Mouse (Mus musculus) retina, adult 2 months (tissue): ENCODE measurements around the gene Orc5.
"Not testable (repeated sequence)": the region's sequence is repeated elsewhere in the genome, so short reads cannot be mapped to it uniquely, and the experiment has no call there.

Experiments used
- DNase-seq: peaks from one replicate; pipeline ENCODE4 v3.0.0-alpha.2; 2012; ENCODE audit warnings: low read depth, low spot score

Orc5 gene

DNA sequence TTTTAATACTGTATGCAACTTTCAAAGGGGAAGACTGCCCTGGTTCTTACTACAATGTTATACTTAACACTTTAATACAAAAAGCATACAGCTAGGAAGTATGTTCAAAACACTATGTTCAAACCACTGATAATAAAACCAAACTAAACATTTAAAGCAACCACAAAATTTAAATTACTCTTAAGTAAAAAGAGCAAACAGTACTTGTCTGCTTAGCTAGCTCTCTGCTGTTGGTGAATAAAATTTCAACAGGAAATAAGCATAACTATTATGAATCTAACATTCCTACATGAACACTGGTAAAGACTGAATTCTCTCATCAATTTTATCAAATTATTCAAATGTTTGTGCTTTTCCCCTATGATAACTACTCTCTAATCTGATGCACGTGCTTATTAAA is 13.5 kb downstream of the Orc5 start:
- no peak for DNase-seq

DNA sequence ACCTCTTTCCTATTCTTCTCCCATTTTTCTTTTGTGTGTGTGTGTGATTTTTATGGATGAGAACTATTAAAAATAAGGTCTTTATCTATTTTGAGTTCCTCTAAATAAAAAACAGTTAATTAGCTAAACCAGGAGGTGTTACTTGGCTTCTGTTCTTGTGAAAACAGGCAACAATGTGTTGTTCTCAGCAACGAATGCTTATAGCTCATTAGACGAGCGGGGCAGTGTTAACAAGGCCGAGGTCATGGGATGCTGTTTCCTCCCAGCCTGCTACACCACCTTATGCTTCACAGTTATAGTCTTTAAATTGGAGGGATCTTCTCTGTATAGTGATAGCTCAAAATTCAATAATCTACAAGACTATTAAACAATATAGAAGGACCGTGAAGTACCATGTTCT is 17.7 kb downstream of the Orc5 start:
- no peak for DNase-seq

DNA sequence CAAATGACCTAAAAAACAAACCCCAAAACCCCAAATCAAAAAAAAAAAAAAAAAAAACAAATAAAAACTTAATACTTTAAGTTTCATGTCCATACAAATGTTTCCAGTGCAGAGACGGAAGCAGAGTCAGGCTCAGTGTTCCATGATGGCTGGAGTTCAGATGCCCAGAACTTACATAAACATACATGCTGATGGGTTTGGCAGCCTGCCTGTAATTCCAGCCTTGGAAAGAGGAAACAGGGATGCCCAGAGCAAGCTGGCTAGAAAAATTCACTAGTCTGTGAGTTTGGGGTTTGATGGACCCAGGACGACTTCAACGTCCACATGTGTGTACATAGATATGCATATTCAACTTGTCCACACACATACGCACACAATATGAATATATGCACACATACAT is 27.6 kb downstream of the Orc5 start:
- DNase-seq, result no peak

DNA sequence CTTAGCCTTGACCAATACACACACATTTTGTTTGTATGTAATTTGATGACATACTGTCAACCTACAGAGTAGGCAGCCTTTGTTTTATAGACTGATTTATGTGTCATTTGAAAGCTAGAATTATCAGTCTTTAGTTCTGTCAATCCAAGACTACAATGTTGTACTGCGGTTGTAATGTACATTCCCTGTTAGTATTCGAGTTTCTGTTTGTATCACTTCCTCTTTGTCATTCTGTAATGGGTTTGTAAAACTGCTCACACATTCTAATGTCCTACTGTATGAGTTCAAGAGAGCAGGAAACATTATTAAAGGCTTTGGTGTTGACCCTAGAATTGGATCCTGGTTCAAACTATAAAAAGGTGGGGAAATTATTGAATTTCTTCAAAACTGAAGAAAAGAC is 30.5 kb downstream of the Orc5 start:
- DNase-seq, result no peak

DNA sequence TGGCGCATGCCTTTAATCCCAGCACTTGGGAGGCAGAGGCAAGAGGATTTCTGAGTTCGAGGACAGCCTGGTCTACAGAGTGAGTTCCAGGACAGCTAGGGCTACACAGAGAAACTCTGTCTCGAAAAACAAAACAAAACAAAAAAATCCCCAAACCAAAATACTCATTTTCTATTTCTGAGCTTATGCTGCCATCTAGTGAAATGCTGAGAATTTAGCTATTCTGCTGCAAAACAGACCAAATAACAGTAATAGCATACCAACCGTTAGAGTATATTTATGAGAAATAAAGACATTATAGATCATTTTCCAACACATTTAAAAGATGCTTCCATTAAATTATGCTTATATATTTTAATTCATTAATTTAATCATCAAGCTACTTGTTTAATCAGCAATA is 34.5 kb downstream of the Orc5 start:
- DNase-seq, result not testable (repeated sequence)

DNA sequence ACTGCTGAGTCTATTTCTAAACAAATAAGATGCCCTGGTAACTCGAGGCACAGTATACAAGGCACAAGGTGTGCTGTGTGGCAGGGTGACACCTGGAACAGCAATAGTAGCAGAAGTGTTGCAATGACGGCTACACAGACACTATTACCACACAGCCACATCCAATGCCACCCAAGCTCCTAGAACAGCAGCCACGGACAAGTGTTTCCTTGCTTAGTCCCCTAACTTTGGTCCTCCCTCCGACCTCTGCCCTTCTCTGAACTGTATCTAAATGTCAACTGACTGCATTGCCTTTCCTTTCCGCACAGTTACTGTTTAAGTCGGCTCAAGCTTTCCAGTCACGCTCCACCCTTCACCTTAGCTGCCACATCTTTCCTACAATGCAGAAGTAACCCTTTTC is 36.0 kb downstream of the Orc5 start:
- not testable (repeated sequence) for DNase-seq

DNA sequence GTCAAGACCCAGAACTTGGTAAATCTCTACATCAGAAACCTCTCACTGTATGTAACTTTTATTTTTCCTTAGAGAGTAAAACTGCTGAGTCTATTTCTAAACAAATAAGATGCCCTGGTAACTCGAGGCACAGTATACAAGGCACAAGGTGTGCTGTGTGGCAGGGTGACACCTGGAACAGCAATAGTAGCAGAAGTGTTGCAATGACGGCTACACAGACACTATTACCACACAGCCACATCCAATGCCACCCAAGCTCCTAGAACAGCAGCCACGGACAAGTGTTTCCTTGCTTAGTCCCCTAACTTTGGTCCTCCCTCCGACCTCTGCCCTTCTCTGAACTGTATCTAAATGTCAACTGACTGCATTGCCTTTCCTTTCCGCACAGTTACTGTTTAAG is 37.6 kb downstream of the Orc5 start:
- DNase-seq, result not testable (repeated sequence)

DNA sequence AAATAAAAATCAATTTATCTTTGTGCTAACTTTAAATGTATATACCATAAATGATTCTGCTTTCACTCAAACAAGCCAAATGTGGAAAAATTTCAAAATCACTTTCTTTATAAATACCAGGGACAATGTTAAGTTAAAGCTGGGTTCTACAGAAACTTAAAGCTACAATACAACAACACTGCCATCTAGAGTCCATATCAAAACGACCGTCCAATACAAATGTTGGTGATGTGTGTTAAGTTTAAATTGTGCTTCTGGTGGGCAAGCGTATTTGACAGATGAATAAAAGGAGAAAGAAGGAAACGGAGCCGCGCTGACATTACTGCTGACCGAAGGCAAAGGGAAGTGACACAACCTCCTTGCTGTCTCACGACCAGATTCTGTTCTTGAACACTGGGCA is 38.4 kb downstream of the Orc5 start:
- no peak for DNase-seq

DNA sequence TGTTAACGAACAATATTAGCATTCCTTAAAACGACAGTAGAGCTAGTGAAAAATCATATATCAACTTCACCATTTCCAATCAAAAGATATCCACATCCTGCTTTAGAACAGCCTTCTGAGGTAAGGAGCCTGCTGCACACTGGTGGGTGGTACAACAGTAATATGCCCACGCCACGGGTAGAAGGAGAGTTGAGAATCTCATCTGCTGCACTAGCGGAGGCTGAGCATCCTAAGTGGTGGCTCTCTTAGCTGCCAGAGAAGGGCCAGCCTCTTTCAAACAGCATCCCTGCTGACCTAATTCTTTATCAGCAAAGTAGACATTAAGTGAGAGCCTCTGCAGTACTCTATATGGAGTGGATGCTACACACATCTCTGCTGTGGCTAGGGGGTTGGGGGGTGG is 41.7 kb downstream of the Orc5 start:
- no peak for DNase-seq

DNA sequence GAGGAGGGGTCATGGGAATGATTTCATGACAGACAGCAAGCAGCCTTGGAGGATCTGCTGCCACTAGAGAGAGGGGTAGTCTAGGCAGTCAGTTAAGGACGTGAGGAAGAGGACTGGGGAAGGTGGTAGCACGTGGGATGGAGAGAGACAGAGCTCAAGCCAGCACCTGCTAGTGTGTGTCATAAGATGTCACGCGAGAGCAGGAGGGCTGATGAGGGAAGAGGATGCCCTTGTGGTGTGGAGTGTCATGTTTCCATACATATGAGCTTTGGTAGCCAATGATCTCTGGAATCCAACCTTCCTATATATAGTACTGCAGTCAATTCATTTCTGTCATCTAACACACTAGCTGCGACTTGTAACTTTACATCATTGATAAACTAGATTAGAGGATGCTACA is 50.8 kb downstream of the Orc5 start:
- no peak for DNase-seq

DNA sequence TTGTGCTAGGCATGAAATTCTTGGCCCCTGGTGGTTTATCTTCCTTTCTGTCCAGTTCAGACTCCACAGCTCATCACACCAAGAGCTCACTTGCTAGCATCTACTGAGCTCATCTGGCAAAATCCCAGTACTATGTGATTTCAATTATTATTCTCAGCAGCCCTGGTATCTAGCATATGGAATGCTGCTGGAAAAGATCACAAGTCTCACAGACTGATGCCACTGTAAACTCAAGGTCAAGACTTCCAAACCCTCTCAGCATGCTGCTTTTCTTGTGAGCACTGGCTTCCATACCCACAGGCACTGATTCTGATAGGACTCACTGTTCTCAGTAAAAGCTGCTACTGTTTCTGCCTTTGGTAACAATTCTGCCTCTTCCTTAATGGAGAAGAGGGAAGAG is 59.1 kb downstream of the Orc5 start:
- no peak for DNase-seq

DNA sequence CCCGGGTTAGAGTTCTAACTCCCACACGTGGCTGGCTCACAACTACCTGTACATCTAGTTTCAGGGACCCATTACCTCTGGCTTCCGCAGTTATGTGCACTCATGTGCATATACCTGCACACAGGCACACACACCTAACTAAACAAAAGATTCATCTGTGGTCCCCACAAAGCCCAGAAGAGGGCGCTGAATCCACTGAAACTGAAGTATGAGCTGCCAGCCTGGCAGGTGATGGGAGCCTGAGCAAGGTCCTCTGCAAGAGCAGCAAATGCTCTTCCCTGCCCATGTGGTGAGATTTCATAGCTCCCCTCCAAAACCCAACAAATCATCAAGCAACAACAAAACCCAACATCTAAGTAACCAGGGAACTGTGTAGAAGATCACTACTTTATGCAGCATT is 61.1 kb downstream of the Orc5 start:
- DNase-seq, result no peak

DNA sequence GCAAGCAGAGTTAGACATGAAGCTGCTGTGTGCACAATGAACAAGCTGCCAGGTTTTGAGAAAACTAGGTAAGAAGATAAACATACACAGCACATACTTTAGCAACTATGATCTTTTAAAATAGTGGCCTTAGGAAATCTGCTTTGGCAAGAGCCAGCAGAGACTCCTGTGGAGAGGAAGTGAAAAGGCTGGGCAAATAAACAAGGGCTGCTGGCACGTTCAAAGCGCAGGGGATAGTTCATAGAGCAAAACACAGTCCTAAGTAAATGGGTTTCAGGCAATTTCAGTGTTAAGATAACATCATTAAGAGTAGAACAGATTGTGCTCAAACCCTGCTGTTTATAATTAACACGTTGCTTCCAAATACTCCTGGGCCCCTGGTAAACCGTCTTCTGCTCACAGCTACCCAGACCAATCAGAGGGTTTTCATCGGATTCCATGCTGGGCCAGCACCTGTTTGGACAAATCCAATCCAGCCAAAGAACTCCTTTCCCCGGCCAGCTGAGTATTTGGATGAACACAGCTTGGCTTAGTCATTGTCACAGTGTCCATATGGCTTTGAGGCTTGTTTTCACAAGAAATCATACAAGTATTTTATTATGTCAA is 63.5 kb downstream of the Orc5 start:
- no peak for DNase-seq

DNA sequence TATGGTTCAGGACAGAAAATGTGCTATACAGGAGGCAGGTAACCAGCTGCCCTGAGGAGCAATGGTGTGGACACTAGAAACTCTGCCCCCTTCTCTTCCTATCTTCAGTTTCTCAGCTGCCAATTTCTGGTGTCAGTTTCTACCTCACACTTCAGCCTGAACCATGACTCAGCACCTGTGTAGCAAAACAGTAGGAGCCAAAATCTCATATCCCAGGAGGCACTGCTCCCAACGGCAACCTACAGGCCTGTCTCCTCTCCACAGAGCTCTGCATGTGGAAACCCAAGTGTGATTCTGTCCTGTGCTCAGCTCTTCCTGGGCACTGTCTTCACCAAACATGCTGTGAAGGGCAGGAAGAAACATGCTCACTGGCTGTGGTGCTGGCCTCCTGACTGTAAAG is 64.5 kb downstream of the Orc5 start:
- DNase-seq, result no peak

DNA sequence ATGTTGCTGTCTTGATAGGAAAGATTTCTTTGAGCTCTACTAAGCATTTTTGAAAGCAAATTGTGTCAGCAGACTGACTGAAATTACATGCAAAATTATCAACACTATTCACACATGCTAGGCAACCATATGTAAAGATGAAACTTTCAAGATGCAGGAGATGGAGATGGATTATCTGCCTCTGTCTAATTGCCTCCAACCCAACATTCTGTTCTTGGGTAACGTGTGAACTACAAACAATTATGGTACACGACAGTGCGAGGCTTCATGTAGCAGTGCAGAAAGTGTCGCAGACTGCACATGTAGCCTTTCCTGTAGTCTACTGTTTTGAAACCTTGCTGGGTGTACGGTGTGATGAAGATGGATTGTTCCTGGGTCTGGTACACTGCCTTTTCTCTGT is 67.7 kb downstream of the Orc5 start:
- no peak for DNase-seq

DNA sequence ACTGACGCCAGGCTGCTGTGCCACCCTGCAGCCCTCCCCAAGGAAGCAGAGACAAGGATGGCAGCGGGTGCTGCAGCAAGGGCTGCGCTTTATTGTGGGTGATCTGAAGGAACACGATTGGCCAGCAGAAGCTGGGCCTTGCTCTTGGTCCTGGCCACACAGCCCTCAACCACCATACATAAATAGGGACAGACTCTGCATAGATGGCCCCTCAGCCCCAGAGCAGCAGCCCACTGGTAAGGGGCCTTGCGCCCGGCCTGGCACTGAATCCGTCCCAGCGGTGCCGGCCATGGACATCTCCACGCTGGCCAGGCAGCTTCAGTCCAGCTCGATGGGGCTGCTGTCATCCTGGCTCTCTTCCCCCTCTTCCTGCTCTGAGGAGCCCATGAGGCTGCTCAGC is 77.8 kb downstream of the Orc5 start:
- not testable (repeated sequence) for DNase-seq

DNA sequence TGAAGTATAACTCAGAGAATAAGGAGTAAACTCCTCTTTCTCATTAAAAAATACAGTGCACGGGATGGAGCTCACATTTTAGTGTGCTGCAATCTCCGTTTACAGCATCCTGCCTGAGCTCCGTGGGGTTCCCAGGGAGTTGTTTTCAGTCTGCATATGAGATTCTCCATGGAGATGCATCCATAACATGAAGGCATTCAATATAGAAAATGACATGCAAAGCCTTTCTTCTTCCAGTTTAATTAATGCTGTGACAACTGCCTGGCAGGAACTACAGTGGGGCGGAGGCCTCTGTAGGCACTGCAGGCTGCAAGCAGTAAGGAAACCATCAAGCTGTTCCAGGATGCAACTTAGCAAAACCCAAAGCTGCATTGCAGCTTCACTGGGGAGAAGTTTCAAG is 79.0 kb downstream of the Orc5 start:
- DNase-seq, result no peak

DNA sequence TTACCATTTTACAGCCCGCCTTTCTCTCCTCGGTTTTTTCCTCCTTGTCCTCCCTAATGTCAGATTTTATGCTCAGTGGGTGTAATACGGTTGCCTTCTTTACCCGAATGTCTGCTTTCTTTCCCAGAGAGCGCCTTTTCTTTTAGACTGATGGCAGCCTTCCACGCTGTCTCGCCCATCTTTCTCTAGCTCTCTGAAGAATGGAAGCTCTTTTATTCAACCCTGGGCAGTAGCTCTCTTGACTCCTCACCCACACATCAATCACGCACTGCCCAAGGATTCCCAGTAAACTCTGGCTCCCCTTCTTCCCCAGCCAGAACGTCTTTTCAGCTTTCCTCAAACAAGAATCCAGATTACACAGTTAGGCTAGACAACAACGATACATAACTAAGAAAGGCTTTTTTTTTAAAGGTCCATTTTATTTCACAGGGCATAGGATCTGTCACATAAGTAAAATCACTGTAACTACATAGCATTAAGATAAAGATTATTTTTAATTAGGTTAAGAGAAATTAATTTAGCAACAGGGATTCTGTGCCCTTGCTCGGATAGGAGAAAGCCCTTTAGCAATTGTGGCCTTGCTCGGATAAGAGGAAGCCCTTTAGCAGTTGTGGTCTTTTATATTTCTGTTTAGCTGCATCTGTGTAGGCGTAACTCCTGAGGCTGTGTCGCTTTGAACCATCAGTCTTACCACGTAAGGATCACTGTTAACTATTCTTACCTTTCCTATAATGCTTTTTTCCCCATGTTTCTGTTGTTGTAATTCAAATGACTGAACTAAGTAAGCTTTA is 97.2 kb downstream of the Orc5 start:
- DNase-seq, result no peak

DNA sequence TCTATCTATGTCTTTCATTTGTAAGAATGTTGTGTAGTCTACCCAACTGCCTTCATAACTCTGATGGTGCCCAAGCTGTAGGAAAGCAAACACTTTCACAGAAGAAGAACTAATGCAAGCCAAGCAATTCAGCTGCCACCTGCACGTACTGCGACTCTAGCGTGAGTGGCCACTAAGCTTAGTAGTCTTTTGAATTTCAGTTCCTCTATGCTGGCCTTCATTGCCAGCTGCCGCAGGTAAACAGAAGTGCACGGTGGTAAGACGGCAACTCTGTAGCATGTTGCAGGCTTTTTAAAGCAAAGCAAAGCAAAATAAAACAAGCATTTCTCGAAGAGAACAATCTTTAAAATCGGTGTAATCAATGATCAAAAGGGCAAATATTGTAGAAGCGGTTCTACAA is 97.8 kb downstream of the Orc5 start:
- no peak for DNase-seq

DNA sequence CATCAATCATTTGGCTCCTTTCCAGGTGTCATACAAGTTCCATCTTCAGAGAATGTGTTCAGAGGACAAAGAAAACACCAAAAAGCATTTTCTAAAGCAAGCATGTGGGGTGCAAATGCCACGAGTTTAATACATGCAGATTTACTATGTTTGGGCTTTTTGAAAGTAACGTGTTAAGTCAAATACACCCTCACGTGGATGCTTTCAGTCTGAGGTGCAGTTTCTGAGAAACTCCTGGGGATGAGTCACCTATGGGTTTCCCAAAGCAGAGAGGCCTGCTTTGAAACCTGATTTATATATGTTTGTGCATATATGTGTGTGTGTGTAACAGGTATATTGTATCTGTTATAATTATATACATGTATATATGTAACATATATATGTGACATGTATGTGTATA is 98.5 kb downstream of the Orc5 start:
- no peak for DNase-seq

DNA sequence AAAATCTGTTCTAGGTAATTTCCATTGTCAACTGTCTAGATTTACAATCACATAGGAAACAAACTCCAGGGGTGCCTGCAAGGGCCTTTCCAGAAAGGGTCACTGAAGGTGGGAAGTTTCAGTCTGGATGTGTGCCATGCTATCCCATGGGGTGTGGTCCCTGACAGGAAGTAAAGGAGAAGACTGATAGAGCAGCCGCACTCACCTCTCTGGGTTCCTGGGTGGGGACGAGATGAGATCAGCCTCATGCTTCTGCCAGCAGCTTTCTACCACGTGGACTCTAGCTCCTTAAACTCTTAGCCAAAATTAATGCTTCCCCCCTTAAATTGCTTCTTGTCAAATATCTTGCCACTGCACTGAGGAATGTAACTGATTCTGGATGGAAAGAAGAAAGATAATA is 100.7 kb downstream of the Orc5 start:
- no peak for DNase-seq
